Mouse (Mus musculus) ES-E14 (cell line): ENCODE data around the gene Acoxl.

Experiments used
- MAFK ChIP-seq: IDR thresholded peaks from 2 replicates; pipeline ENCODE4 v1.6.1; 2014; ENCODE audit warnings: mild to moderate bottlenecking, low read depth, low read length, inconsistent platforms; ENCODE audit not compliant: insufficient read depth
- ZC3H11A ChIP-seq: IDR thresholded peaks from 2 replicates; pipeline ENCODE4 v1.6.1; 2012; ENCODE audit warnings: low read depth, mild to moderate bottlenecking, inconsistent platforms, low read length, borderline replicate concordance
- ZNF384 ChIP-seq: IDR thresholded peaks from 2 replicates; pipeline ENCODE4 v1.6.1; 2012; ENCODE audit warnings: low read depth, low read length, inconsistent platforms

- TF ChIP-seq ZNF384 (no peak), ZC3H11A (peak; percentile 98), MAFK (peak; percentile 96)
Observed at GRCm38 (mm10) chr2:127889432-127889831, 50.8 kb downstream of the Acoxl start.
